Mouse (Mus musculus) bone marrow, adult 2 months (tissue): ENCODE results near the gene Erbb4.

Experiments
- CTCF ChIP-seq: fragments of 200-500 bp; IDR thresholded peaks from 2 replicates; pipeline ENCODE4 v1.5.1; 2011; ENCODE audit warnings: low read length, control low read depth; ENCODE audit not compliant: control insufficient read depth, insufficient read depth
- POLR2A ChIP-seq: fragments of 200-500 bp; IDR thresholded peaks from 2 replicates; pipeline ENCODE4 v1.6.1; 2011; ENCODE audit warnings: low read depth, mild to moderate bottlenecking, control low read depth, low read length, borderline replicate concordance; ENCODE audit not compliant: control insufficient read depth

DNA sequence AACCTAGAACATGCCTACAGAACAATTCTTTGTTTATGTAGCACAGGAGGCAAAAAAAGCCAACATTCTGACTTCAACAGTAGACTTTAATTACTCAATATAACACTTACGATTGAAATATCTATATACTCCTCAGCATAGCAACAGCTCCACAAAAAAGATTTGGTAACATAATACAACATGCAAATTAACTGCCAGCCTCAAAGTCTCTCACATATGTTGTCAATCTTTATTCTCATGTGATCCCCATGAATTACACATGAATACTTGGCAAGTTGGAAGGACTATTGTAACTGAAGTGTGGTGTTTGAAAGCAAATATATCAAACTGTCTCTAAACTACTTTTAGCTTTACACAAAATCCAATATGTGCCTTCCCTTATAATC lies 234.2 kb downstream of the Erbb4 start:
- TF ChIP-seq CTCF = no peak
- TF ChIP-seq POLR2A = no peak
